Mouse (Mus musculus): ENCODE measurements around the gene Vmn1r81. TPM values are rescaled to one million over a fixed set of nuclear protein-coding genes. Genes with fewer than 3 reads are reported as not detected.

The Vmn1r81 gene
- not detected in 2 replicates for polyA plus RNA-seq (2012; rRNA removed)

DNA sequence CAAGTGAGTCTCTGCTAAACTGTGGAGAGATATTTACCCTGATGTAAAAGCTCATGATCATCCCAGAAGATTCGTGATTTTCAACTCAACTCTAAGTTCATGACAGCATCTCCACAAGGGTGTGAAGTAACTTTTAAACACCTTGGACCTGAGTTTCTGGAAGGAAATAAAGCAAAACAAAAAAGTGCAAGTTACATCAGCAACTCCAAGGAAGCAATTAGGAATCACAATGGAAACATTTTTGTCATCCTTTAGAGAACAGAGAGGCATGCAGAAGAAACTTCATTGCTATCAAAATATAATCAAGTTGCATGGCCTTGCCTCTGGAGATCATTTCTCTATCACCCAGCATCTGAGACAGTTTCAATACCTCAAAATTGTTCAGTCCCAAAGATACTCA, at the start of gene Vmn1r81:
Vmn1r81 (minus strand) TSS at position 101 of the 400 bp plus-strand sequence.

GRCm38 (mm10) chr7:12300130-12300529, 32.1 kb upstream of the Vmn1r81 start, which contains the start of gene Vmn1r82:
TSS of gene Vmn1r82 (plus strand) at chr7:12300430.

Other genes with a start within 250 kb of the Vmn1r81 start
- not detected in 2 replicates for gene Vmn1r77, start 231.5 kb downstream of the Vmn1r81 start, polyA plus RNA-seq (2012; rRNA removed)
- gene Vmn1r78, start 118.0 kb downstream of the Vmn1r81 start, polyA plus RNA-seq (2012; rRNA removed), result not detected in 2 replicates
- gene Vmn1r79, start 97.0 kb downstream of the Vmn1r81 start, polyA plus RNA-seq (2012; rRNA removed), result not detected in 2 replicates
- gene Vmn1r80, start 79.0 kb downstream of the Vmn1r81 start, polyA plus RNA-seq (2012; rRNA removed), result not detected in 2 replicates
- not detected in 2 replicates for gene Vmn1r82, start 32.2 kb upstream of the Vmn1r81 start, polyA plus RNA-seq (2012; rRNA removed)
- gene Vmn1r83, start 61.2 kb upstream of the Vmn1r81 start, polyA plus RNA-seq (2012; rRNA removed), result not detected in 2 replicates
- not detected in 2 replicates for gene Vmn1r84, start 101.0 kb upstream of the Vmn1r81 start, polyA plus RNA-seq (2012; rRNA removed)
- gene Zfp551, start 154.5 kb upstream of the Vmn1r81 start, polyA plus RNA-seq (2012; rRNA removed), result 5.9 and 6.3 TPM in 2 replicates
- gene Zfp606, start 210.0 kb upstream of the Vmn1r81 start, polyA plus RNA-seq (2012; rRNA removed), result 16.5 and 17.3 TPM in 2 replicates
- gene 2900092C05Rik, start 244.2 kb upstream of the Vmn1r81 start, polyA plus RNA-seq (2012; rRNA removed), result not detected in 2 replicates

Data from central nervous system, embryonic 18 days (tissue).